Mouse (Mus musculus): ENCODE results near the gene Zfp668. TPM values are rescaled to one million over a fixed set of nuclear protein-coding genes. Genes with fewer than 3 reads are reported as not detected.
"Not testable (repeated sequence)": the region's sequence is repeated elsewhere in the genome, so short reads cannot be mapped to it uniquely, and the experiment has no call there.

Zfp668 gene
- polyA plus RNA-seq, 1 experiment = 13.5 TPM

DNA sequence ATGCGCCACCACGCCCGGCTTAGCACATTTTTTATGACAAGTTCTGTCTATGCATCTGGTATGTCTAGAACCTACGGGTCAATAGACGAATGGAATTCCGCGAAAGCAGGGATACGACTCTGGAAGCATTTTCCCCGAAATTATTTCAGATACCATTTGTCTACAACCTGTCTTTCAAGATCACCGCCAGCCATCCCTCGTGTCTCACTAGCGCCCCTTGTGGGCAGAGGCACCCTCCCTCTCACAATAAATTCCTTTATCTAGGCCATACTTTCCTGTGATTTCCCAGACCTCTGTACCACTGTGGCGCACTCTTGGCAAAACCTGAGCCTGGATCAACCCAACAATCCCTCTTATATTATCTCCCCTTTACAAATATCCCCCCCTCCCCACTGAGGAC is 19.8 kb upstream of the Zfp668 start:
- Histone ChIP-seq H3K4me1 (ENCODE audit: control insufficient read depth, insufficient read depth, low read length) (no peaks in the 10 kb centered on the region), H3K27ac (ENCODE audit: insufficient read depth, low read length) (no peak overlapping the region), H3K4me3 (ENCODE audit: insufficient read depth, low read length) (no peak overlapping the region)
- TF ChIP-seq CTCF (IDR thresholded peaks at IDR 0.05; ENCODE audit: extremely low read depth, insufficient read depth, low read length) (peak; percentile 67), POLR2A (IDR thresholded peaks at IDR 0.05; ENCODE audit: extremely low read depth, insufficient read depth, low read length) (no peak)

DNA sequence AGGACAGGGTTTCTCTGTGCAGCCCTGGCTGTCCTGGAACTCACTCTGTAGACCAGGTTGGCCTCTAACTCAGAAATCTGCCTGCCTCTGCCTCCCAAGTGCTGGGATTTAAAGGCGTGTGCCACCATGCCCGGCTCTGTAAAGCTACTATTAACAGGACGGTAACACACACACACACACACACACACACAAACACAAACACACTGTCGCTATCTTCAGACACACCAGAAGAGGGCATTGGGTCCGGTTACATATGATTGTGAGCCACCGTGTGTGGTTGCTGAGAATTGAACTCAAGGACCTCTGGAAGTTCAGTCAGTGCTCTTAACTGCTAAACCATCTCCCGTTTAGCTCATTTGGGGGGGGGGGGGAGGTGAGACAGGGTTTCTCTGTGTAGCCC is 19.3 kb upstream of the Zfp668 start:
- H3K4me3 ChIP-seq (ENCODE audit: insufficient read depth, low read length) = peak overlapping the region; percentile 55; the same call in 1 of the 2 replicates
- not testable (repeated sequence) for H3K27ac ChIP-seq (ENCODE audit: insufficient read depth, low read length); H3K4me1 ChIP-seq (ENCODE audit: control insufficient read depth, insufficient read depth, low read length)

DNA sequence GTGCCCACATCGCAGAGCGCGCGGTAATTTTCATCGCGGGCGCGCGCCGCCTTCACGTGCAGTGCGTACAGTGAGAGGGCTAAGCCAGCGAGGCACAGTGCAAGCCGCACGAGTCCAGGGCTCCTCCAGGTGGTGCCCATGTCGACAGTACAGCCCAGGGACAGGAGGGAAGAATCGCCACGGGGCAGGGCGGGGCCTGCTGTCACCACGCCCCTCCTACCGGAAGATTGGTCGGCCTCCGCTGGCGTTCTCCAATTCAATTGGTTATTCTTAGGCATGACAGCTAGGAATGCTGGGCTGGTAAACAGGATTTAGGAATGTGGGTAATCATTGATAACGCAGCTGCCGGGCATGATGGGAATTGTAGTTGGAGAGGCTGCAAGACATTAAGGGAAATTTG is 18.8 kb upstream of the Zfp668 start, which contains the start of the genes Gm21974 and Vkorc1:
Gm21974 (minus strand) TSS at position 13 of the 400 bp plus-strand sequence.
Vkorc1 (minus strand) TSS at position 176 of the 400 bp plus-strand sequence.
- Histone ChIP-seq H3K27ac (ENCODE audit: insufficient read depth, low read length) (no peak within 1 kb of the TSS), H3K4me1 (ENCODE audit: control insufficient read depth, insufficient read depth, low read length) (no peaks in the 10 kb centered on the region), H3K4me3 (ENCODE audit: insufficient read depth, low read length) (peak within 1 kb of the TSS; percentile 55)
- TF ChIP-seq CTCF (IDR thresholded peaks at IDR 0.05; ENCODE audit: extremely low read depth, insufficient read depth, low read length) (peak; percentile 7; the same call in 1 of the 2 replicates), POLR2A (IDR thresholded peaks at IDR 0.05; ENCODE audit: extremely low read depth, insufficient read depth, low read length) (peak; percentile 83; the same call in 1 of the 2 replicates)

DNA sequence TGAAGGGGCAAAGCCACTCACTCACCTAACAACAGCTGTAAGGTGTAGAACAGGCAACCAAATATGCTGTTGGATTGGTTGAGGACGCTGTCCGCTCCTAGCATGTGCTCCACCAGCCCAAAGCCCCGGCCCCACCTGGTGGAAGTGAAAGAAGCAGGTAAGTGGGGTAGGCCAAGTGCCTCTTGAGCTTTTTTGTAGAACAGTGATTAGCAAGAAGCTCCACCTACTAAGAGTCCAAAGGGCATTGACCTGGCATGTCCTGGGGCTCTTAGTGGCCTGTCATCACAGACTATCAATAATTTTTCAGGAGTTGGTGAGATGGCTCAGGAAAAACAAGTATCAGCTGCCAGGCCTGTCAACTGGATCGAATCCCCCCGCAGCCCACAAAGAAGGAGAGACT is 17.9 kb upstream of the Zfp668 start:
- peak overlapping the region; percentile 55 for H3K4me3 ChIP-seq (ENCODE audit: insufficient read depth, low read length)
- no peak overlapping the region for H3K27ac ChIP-seq (ENCODE audit: insufficient read depth, low read length)
- H3K4me1 ChIP-seq (ENCODE audit: control insufficient read depth, insufficient read depth, low read length) = no peaks in the 10 kb centered on the region
- TF ChIP-seq POLR2A (IDR thresholded peaks at IDR 0.05; ENCODE audit: extremely low read depth, insufficient read depth, low read length) = no peak
- TF ChIP-seq CTCF (IDR thresholded peaks at IDR 0.05; ENCODE audit: extremely low read depth, insufficient read depth, low read length) = no peak

DNA sequence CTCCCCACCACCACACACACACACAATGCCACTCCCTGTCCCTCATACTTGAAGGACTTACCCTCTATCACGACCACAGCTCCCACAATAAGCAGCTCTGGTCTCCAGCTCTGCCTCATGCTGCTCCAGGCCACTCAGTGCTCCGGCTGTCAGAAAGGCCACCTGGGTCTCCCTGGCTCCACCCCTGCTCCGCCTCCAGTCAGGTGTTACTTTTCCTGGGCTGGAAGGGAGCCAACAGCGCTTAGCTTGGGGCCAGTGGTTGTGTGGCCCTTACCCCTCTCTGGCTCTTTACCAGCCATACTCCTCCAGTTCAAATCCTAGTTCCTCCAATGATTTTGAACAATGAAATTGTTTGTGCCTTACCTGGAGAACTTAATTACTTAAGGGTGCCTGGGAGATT is 14.2 kb upstream of the Zfp668 start, which contains the start of gene Prss53:
Prss53 (minus strand) TSS at position 173 of the 400 bp plus-strand sequence.
- no peak within 1 kb of the TSS for H3K4me3 ChIP-seq (ENCODE audit: insufficient read depth, low read length)
- H3K4me1 ChIP-seq (ENCODE audit: control insufficient read depth, insufficient read depth, low read length) = no peaks in the 10 kb centered on the region
- TF ChIP-seq CTCF (IDR thresholded peaks at IDR 0.05; ENCODE audit: extremely low read depth, insufficient read depth, low read length) = no peak
- no peak for TF ChIP-seq POLR2A (IDR thresholded peaks at IDR 0.05; ENCODE audit: extremely low read depth, insufficient read depth, low read length)
- H3K27ac ChIP-seq (ENCODE audit: insufficient read depth, low read length) = no peak within 1 kb of the TSS

DNA sequence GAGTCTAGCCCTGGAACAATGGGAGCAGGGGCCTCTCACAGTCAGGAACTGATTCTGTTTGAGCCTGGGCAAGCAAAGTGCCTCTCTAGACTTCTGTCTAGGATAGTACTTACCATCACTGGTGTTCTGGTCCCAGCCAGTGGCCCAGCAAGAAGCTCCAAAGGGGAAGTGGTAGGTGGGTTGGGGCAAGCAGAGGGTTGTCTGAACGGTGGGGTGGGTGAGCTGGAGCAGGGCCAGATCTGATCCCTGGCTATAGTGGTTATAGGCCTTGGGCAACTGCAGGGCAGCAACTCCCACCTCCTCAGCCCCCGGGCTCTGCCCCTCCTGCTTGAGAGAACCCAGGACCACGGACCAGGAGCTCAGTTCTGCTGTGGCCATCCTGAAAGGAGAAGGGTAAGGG is 12.2 kb upstream of the Zfp668 start:
- no peak for TF ChIP-seq CTCF (IDR thresholded peaks at IDR 0.05; ENCODE audit: extremely low read depth, insufficient read depth, low read length)
- no peak for TF ChIP-seq POLR2A (IDR thresholded peaks at IDR 0.05; ENCODE audit: extremely low read depth, insufficient read depth, low read length)
- 0 out of 2 replicates have a peak, but pooled peaks cover 2% of the 10 kb centered on the region for H3K4me1 ChIP-seq (ENCODE audit: control insufficient read depth, insufficient read depth, low read length)
- no peak overlapping the region for H3K27ac ChIP-seq (ENCODE audit: insufficient read depth, low read length)
- H3K4me3 ChIP-seq (ENCODE audit: insufficient read depth, low read length) = no peak overlapping the region

DNA sequence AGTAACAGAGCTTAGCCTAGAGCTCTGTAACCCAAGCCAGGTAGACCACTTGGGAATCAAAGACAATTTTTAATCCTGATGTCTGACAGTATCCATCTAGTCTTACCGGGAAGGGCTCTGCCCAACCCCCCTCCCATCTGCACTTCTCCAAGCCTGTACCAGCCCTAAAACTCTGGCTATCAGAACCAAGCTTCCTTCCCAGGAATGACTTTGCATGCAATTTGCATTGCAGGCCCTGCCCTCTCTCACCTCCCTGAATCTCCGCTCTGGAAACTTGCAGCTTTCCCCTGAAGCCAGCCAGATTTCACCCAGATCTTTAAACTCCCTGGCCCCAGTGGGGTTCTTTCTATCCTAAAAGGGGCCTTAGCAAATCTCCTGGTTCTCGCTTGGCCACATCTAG is 11.2 kb upstream of the Zfp668 start:
- Histone ChIP-seq H3K27ac (ENCODE audit: insufficient read depth, low read length) (no peak overlapping the region), H3K4me3 (ENCODE audit: insufficient read depth, low read length) (no peak overlapping the region), H3K4me1 (ENCODE audit: control insufficient read depth, insufficient read depth, low read length) (0 out of 2 replicates have a peak, but pooled peaks cover 2% of the 10 kb centered on the region)
- TF ChIP-seq CTCF (IDR thresholded peaks at IDR 0.05; ENCODE audit: extremely low read depth, insufficient read depth, low read length) (no peak), POLR2A (IDR thresholded peaks at IDR 0.05; ENCODE audit: extremely low read depth, insufficient read depth, low read length) (no peak)

DNA sequence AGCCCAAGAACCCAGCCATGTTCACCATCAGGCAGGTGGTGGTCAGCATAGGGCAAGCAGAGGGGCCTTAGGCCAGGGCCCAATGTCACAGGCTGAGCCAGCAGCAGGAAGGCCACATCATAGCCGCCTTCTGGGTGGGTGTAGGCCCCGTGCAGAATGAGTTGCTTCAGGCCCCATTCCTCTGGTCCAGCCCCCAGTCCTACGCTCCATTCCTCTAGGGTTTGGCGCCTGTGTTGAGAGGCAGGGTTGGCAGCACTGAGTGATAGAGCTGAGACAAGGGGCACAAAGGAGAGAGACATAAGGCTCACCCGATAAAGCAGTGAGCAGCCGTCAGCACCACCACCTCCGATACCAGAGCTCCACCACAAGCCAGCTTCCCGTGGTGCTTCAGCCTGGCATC is 10.6 kb upstream of the Zfp668 start:
- H3K27ac ChIP-seq (ENCODE audit: insufficient read depth, low read length) = no peak overlapping the region
- 0 out of 2 replicates have a peak, but pooled peaks cover 2% of the 10 kb centered on the region for H3K4me1 ChIP-seq (ENCODE audit: control insufficient read depth, insufficient read depth, low read length)
- no peak overlapping the region for H3K4me3 ChIP-seq (ENCODE audit: insufficient read depth, low read length)
- TF ChIP-seq CTCF (IDR thresholded peaks at IDR 0.05; ENCODE audit: extremely low read depth, insufficient read depth, low read length) (no peak), POLR2A (IDR thresholded peaks at IDR 0.05; ENCODE audit: extremely low read depth, insufficient read depth, low read length) (no peak)

DNA sequence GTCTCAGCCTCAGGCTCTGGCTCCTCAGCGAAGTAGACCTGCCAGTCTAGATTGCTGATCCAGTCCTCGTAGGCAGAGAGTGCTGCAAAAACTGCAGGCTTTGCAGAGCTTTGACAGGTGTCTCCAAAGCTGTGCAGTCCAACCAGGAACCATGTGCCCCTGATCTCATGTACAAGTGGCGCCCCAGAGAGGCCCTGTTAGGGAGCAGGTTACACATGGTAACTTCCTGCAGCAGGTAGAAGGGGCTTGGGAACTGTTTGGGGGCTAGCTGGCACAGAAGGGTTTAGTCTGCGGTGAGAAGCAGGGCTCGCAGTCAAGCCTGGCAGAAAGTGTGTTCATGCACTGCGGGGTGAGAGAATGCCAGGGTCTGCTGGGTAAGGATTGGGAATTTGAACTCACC is 9.9 kb upstream of the Zfp668 start:
- 0 out of 2 replicates have a peak, but pooled peaks cover 2% of the 10 kb centered on the region for H3K4me1 ChIP-seq (ENCODE audit: control insufficient read depth, insufficient read depth, low read length)
- no peak for TF ChIP-seq CTCF (IDR thresholded peaks at IDR 0.05; ENCODE audit: extremely low read depth, insufficient read depth, low read length)
- TF ChIP-seq POLR2A (IDR thresholded peaks at IDR 0.05; ENCODE audit: extremely low read depth, insufficient read depth, low read length) = no peak
- H3K27ac ChIP-seq (ENCODE audit: insufficient read depth, low read length) = no peak overlapping the region
- H3K4me3 ChIP-seq (ENCODE audit: insufficient read depth, low read length) = no peak overlapping the region

DNA sequence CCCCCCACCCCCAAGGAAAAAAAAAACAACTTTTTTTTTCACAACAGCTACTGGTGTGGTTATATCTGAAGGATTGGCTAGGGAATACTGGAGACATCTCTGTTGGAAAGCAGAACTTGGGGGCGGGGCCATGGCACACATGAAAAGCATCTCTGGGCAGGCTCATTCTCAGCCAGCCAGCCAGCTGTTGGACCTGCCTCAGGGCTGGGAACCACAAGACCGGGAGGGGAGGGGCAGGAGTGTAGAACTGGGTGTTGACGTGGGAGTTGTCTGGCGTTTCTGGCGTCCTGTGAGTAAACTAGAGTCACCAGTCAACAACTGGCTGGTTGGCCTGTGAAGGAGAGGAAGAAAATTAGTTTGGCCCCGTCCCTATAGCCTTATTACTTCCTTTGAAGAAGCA is 9.3 kb upstream of the Zfp668 start:
- 0 out of 2 replicates have a peak, but pooled peaks cover 2% of the 10 kb centered on the region for H3K4me1 ChIP-seq (ENCODE audit: control insufficient read depth, insufficient read depth, low read length)
- H3K27ac ChIP-seq (ENCODE audit: insufficient read depth, low read length) = no peak overlapping the region
- TF ChIP-seq CTCF (IDR thresholded peaks at IDR 0.05; ENCODE audit: extremely low read depth, insufficient read depth, low read length) (no peak), POLR2A (IDR thresholded peaks at IDR 0.05; ENCODE audit: extremely low read depth, insufficient read depth, low read length) (no peak)
- H3K4me3 ChIP-seq (ENCODE audit: insufficient read depth, low read length) = no peak overlapping the region

Measured in cortical plate, adult 2 months (tissue).